Mouse (Mus musculus): ENCODE data around the gene Hcn3. TPM values are rescaled to one million over a fixed set of nuclear protein-coding genes. Genes with fewer than 3 reads are reported as not detected.

The Hcn3 gene
- polyA plus RNA-seq, 1 experiment from 2014 or later = 1.1 TPM

DNA sequence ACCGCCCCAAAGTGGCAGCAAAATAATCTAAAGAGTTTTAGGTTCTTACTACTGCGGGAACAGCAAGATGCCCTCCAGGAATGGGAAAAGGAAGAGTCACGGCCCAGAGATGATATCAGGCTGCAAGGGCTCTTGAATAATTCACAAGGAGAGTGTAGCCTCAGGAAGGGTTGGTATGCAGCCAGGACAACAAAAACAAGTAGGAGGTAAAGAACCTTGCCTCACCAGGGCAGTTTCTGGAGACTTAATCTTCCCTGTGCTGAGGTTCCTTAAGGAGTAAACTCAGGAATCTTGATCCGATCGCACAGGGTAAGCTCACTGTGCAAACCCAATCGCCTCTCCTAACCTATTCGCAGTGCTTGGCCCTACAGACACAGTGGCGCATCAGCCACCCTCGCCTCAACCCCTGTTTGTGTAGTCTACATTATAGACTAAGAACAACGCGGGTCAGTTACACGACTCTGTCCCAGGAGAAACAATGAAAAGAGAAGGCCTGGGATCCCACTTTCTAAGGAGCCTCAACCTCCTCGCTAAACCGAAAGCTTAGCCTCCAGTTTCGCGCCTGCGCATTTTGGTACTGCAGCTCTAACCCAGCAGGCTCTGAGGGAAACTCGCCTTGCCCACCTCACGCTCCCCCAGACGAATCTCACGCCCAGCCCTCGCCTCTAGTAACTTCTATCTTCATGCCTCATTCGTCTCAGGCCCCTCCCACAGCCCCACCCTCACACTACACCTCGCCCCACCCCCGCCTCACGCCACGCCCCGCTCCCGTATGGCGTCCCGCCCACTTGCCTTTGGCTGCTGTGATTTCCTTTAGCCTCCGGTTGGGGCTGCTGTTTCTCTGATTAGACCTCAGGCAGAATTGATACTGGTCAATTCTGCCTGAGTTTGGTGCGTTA lies 36.2 kb upstream of the Hcn3 start:
- 7% methylated on average over 33 of the region's 33 CpGs for WGBS
- H3K9me3 ChIP-seq (ENCODE audit: control insufficient read depth, low read length) = no peaks in the 10 kb centered on the region
- peak overlapping the region; percentile 91 for H3K27ac ChIP-seq (ENCODE audit: low read length)
- H3K4me3 ChIP-seq (ENCODE audit: low read length) = peak overlapping the region; percentile 61
- H3K9ac ChIP-seq (ENCODE audit: low read length) = peak overlapping the region; percentile 82
- H3K4me1 ChIP-seq (replicated peaks; ENCODE audit: control insufficient read depth, insufficient read depth, low read length) = peaks cover 7% of the 10 kb centered on the region
- peak overlapping the region; percentile 80 for H3K4me2 ChIP-seq (ENCODE audit: low read depth, low read length)
- no peaks in the 10 kb centered on the region for H3K36me3 ChIP-seq (ENCODE audit: control insufficient read depth, insufficient read depth, low read length)
- ATAC-seq (ENCODE audit: low read depth) = peak; percentile 99
- H3K27me3 ChIP-seq (ENCODE audit: control insufficient read depth, insufficient read depth, low read depth, low read length) = no peaks in the 10 kb centered on the region

DNA sequence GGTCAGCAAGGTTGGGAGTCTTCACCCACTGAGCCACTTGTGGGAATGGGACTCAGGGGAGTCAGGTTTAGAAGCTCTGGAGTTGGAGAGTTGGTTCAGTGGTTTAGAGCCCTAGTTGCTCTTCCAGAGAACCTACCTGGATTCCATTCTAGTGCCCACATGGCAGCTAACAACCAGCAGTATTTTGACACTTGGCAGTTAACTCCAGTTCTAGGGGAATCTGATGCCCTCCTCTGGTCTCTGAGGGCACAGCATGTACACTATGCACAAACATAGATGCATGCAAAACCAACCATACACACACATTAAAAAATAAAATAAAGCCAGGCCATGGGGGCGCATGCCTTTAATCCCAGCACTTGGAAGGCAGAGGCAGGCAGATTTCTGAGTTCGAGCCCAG lies 33.9 kb upstream of the Hcn3 start:
- peaks cover 7% of the 10 kb centered on the region for H3K4me1 ChIP-seq (replicated peaks; ENCODE audit: control insufficient read depth, insufficient read depth, low read length)
- no peak overlapping the region for H3K27ac ChIP-seq (ENCODE audit: low read length)
- no peak for ATAC-seq (ENCODE audit: low read depth)
- no peaks in the 10 kb centered on the region for H3K36me3 ChIP-seq (ENCODE audit: control insufficient read depth, insufficient read depth, low read length)
- H3K9ac ChIP-seq (ENCODE audit: low read length) = no peak overlapping the region
- H3K27me3 ChIP-seq (ENCODE audit: control insufficient read depth, insufficient read depth, low read depth, low read length) = no peaks in the 10 kb centered on the region
- H3K4me3 ChIP-seq (ENCODE audit: low read length) = no peak overlapping the region
- no peaks in the 10 kb centered on the region for H3K9me3 ChIP-seq (ENCODE audit: control insufficient read depth, low read length)
- H3K4me2 ChIP-seq (ENCODE audit: low read depth, low read length) = no peak overlapping the region
- 86% methylated on average over 2 of the region's 2 CpGs for WGBS

DNA sequence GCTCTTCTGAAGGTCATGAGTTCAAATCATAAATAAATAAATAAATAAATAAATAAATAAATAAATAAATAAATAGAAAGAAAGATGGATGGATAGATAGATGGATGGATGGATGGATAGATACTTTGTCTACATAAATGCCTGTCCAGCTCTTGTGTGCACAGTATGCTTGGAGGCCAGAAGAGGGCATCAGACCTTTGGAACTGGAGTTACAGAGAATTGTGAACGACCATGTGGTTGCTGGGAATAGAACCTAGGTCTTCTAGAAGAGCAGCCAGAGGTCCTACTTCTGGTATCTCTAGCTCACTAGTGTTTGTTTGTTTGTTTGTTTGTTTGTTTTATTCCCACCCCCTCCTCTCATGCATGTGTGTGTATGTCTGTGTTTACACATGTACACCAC lies 33.4 kb upstream of the Hcn3 start:
- H3K27ac ChIP-seq (ENCODE audit: low read length) = no peak overlapping the region
- peaks cover 7% of the 10 kb centered on the region for H3K4me1 ChIP-seq (replicated peaks; ENCODE audit: control insufficient read depth, insufficient read depth, low read length)
- no peaks in the 10 kb centered on the region for H3K36me3 ChIP-seq (ENCODE audit: control insufficient read depth, insufficient read depth, low read length)
- 40% methylated on average over 1 of the region's 1 CpGs for WGBS
- no peaks in the 10 kb centered on the region for H3K9me3 ChIP-seq (ENCODE audit: control insufficient read depth, low read length)
- H3K27me3 ChIP-seq (ENCODE audit: control insufficient read depth, insufficient read depth, low read depth, low read length) = no peaks in the 10 kb centered on the region
- H3K4me2 ChIP-seq (ENCODE audit: low read depth, low read length) = no peak overlapping the region
- no peak overlapping the region for H3K9ac ChIP-seq (ENCODE audit: low read length)
- H3K4me3 ChIP-seq (ENCODE audit: low read length) = no peak overlapping the region
- ATAC-seq (ENCODE audit: low read depth) = no peak

DNA sequence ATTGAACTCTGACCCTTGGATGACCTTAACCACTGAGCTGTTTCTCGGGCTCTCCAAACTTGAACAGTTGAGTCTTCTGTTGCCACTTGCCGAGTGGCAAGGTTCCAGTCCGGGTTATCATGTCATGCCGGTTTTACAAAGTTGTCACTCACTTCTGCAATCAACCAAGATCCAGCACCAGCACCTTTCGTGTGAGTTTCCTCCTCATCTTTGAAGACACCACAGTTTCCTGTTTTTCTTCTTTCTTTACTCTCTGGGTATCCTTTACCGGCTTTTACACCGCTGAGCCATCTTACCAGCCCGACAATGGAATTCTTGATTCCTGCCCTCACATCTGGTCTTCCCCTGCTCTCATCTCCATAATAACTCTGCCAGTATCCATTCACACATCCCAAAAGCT lies 30.4 kb upstream of the Hcn3 start:
- Histone ChIP-seq H3K4me2 (ENCODE audit: low read depth, low read length) (no peak overlapping the region), H3K4me3 (ENCODE audit: low read length) (no peak overlapping the region), H3K4me1 (replicated peaks; ENCODE audit: control insufficient read depth, insufficient read depth, low read length) (peaks cover under 1% of the 10 kb centered on the region), H3K9me3 (ENCODE audit: control insufficient read depth, low read length) (no peaks in the 10 kb centered on the region), H3K9ac (ENCODE audit: low read length) (no peak overlapping the region), H3K36me3 (ENCODE audit: control insufficient read depth, insufficient read depth, low read length) (no peaks in the 10 kb centered on the region), H3K27me3 (ENCODE audit: control insufficient read depth, insufficient read depth, low read depth, low read length) (no peaks in the 10 kb centered on the region), H3K27ac (ENCODE audit: low read length) (no peak overlapping the region)
- 79% methylated on average over 8 of the region's 8 CpGs for WGBS
- no peak for ATAC-seq (ENCODE audit: low read depth)

DNA sequence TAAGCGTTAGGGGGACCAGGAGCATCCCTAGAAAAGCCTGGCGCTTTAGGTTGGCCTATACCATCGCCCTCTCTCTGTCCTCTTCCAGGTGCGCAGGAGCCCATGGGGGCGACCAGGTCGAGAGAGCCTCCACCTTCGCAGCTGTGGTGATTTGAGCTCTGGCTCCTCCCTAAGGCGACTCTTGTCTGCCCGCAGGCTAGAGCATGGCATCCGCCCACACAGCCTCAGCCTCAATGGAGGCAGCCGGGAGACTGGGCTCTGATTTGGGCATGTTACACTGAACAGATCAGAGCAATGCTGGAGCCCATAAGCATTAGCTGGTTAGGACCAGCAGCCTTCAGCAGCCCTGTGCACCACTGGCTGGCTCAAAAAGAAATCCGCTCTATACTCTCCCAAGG lies 28.5 kb upstream of the Hcn3 start:
- no peak overlapping the region for H3K4me2 ChIP-seq (ENCODE audit: low read depth, low read length)
- peaks cover 8% of the 10 kb centered on the region for H3K4me1 ChIP-seq (replicated peaks; ENCODE audit: control insufficient read depth, insufficient read depth, low read length)
- no peak overlapping the region for H3K27ac ChIP-seq (ENCODE audit: low read length)
- no peaks in the 10 kb centered on the region for H3K36me3 ChIP-seq (ENCODE audit: control insufficient read depth, insufficient read depth, low read length)
- 77% methylated on average over 12 of the region's 12 CpGs for WGBS
- H3K27me3 ChIP-seq (ENCODE audit: control insufficient read depth, insufficient read depth, low read depth, low read length) = no peaks in the 10 kb centered on the region
- ATAC-seq (ENCODE audit: low read depth) = no peak
- no peak overlapping the region for H3K9ac ChIP-seq (ENCODE audit: low read length)
- no peak overlapping the region for H3K4me3 ChIP-seq (ENCODE audit: low read length)
- no peaks in the 10 kb centered on the region for H3K9me3 ChIP-seq (ENCODE audit: control insufficient read depth, low read length)

DNA sequence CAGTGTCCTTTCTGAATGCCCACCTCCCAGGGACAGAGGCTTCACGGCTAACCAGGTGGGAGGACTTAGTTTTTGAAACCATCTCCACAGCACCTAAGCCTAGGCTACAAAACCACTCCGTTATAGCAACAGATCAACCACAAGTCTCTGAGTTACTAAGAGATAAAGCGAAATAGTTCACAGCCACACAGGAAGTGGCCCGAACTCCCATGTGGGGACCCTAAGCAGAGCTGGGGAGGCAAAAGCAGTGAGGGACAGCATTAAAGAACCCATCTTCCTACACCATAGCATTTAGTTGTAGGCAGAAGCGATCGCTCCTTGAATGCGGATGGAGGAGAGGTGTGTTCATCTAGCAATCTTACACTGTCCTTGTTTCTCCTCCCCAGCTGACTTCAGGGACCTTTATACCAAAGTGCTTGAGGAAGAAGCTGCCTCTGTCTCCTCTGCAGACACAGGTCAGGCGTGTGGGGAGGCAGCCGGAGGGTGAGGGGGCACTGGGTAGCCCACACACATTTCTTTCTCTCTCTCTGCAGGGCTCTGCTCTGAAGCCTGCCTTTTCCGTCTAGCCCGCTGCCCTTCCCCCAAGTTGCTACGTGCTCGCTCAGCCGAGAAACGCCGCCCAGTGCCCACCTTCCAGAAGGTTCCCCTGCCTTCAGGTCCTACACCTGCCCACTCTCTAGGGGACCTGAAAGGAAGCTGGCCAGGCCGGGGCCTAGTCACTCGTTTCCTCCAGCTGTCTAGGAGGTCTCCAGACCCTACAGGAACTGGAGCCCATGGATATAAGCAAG lies 27.9 kb upstream of the Hcn3 start:
- 81% methylated on average over 18 of the region's 18 CpGs for WGBS
- Histone ChIP-seq H3K27ac (ENCODE audit: low read length) (no peak overlapping the region), H3K9ac (ENCODE audit: low read length) (no peak overlapping the region)

DNA sequence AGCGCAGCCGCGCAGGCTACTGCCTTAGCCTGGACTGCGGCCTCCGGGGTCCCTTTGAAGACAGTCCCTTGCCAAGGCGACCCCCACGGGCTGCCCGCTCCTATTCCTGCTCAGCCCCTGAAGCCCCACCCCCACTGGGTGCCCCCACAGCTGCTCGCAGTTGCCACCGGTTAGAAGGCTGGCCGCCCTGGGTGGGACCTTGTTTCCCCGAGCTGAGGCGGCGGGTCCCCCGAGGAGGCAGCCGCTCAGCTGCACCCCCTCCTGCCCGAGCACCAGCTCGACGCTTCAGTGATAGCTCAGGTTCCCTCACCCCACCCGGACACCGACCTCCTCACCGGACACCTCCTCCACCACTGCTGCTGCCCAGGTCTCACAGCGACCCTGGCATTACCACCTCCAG lies 27.2 kb upstream of the Hcn3 start:
- no peak overlapping the region for H3K4me2 ChIP-seq (ENCODE audit: low read depth, low read length)
- no peak overlapping the region for H3K27ac ChIP-seq (ENCODE audit: low read length)
- WGBS = 51% methylated on average over 22 of the region's 23 CpGs
- H3K4me1 ChIP-seq (replicated peaks; ENCODE audit: control insufficient read depth, insufficient read depth, low read length) = peaks cover 8% of the 10 kb centered on the region
- no peak overlapping the region for H3K9ac ChIP-seq (ENCODE audit: low read length)
- no peaks in the 10 kb centered on the region for H3K27me3 ChIP-seq (ENCODE audit: control insufficient read depth, insufficient read depth, low read depth, low read length)
- no peak for ATAC-seq (ENCODE audit: low read depth)
- no peaks in the 10 kb centered on the region for H3K36me3 ChIP-seq (ENCODE audit: control insufficient read depth, insufficient read depth, low read length)
- H3K9me3 ChIP-seq (ENCODE audit: control insufficient read depth, low read length) = no peaks in the 10 kb centered on the region
- H3K4me3 ChIP-seq (ENCODE audit: low read length) = no peak overlapping the region

More for the DNA sequence above, 27.9 kb upstream of the Hcn3 start:
- ATAC-seq (ENCODE audit: low read depth) = no peak
- Histone ChIP-seq H3K27me3 (ENCODE audit: control insufficient read depth, insufficient read depth, low read depth, low read length) (no peaks in the 10 kb centered on the region), H3K9me3 (ENCODE audit: control insufficient read depth, low read length) (no peaks in the 10 kb centered on the region), H3K4me1 (replicated peaks; ENCODE audit: control insufficient read depth, insufficient read depth, low read length) (peaks cover 8% of the 10 kb centered on the region), H3K36me3 (ENCODE audit: control insufficient read depth, insufficient read depth, low read length) (no peaks in the 10 kb centered on the region), H3K4me2 (ENCODE audit: low read depth, low read length) (no peak overlapping the region), H3K4me3 (ENCODE audit: low read length) (no peak overlapping the region)

DNA sequence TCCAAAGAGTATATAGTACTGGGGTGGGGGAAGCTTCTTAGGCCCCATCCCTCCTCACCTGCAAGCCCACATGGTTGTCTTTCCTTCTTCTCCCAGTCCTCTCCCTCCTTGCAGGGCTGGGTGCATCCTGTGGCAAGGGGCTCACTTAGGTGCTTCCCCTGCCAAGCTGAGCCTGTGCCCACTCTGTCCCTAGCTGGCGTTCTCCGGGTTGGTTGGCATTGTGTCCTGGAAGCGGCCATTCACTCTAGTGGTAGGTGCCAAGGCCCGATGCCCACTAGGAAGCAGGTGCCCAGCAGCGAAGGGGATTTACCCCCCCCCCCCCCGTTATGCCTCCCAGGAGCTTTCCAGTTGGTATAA lies 23.9 kb upstream of the Hcn3 start:
- no peak overlapping the region for H3K27ac ChIP-seq (ENCODE audit: low read length)
- H3K36me3 ChIP-seq (ENCODE audit: control insufficient read depth, insufficient read depth, low read length) = peaks cover 22% of the 10 kb centered on the region
- WGBS = 82% methylated on average over 5 of the region's 6 CpGs
- H3K27me3 ChIP-seq (ENCODE audit: control insufficient read depth, insufficient read depth, low read depth, low read length) = no peaks in the 10 kb centered on the region
- H3K9me3 ChIP-seq (ENCODE audit: control insufficient read depth, low read length) = no peaks in the 10 kb centered on the region
- peaks cover 8% of the 10 kb centered on the region for H3K4me1 ChIP-seq (replicated peaks; ENCODE audit: control insufficient read depth, insufficient read depth, low read length)
- peak overlapping the region; percentile 80 for H3K9ac ChIP-seq (ENCODE audit: low read length)
- H3K4me2 ChIP-seq (ENCODE audit: low read depth, low read length) = peak overlapping the region; percentile 92
- H3K4me3 ChIP-seq (ENCODE audit: low read length) = peak overlapping the region; percentile 69
- no peak for ATAC-seq (ENCODE audit: low read depth)
